Mouse (Mus musculus): ENCODE data around the gene Marf1. TPM values are rescaled to one million over a fixed set of nuclear protein-coding genes. Genes with fewer than 3 reads are reported as not detected.
"Not testable (repeated sequence)": the region's sequence is repeated elsewhere in the genome, so short reads cannot be mapped to it uniquely, and the experiment has no call there.

The Marf1 gene
- polyA plus RNA-seq, 1 experiment from 2014 or later = 15.9 TPM

- Histone ChIP-seq H3K27me3 (replicated peaks) (no peaks in the 10 kb centered on the region), H3K27ac (replicated peaks) (no peak overlapping the region), H3K9me3 (replicated peaks) (no peaks in the 10 kb centered on the region), H3K36me3 (no peaks in the 10 kb centered on the region), H3K4me1 (peaks cover 31% of the 10 kb centered on the region), H3K4me3 (replicated peaks) (no peak overlapping the region), H3K9ac (replicated peaks) (no peak overlapping the region), H3K4me2 (no peak overlapping the region)
- WGBS = 73% methylated on average over 1 of the region's 1 CpGs
- ATAC-seq (ENCODE audit: low FRiP score) = no peak
Observed at GRCm38 (mm10) chr16:14160941-14161340, 2.2 kb downstream of the Marf1 start.

GRCm38 (mm10) chr16:14159746-14160131 is 3.4 kb downstream of the Marf1 start:
- Histone ChIP-seq H3K4me2 (peak overlapping the region; percentile 70), H3K9ac (replicated peaks) (peak overlapping the region; percentile 88), H3K4me1 (peaks cover 31% of the 10 kb centered on the region), H3K27me3 (replicated peaks) (no peaks in the 10 kb centered on the region), H3K27ac (replicated peaks) (peak overlapping the region; percentile 98), H3K4me3 (replicated peaks) (peak overlapping the region; percentile 74), H3K9me3 (replicated peaks) (no peaks in the 10 kb centered on the region), H3K36me3 (no peaks in the 10 kb centered on the region)
- WGBS = under 1% methylated on average over 10 of the region's 10 CpGs
- peak; percentile 46 for ATAC-seq (ENCODE audit: low FRiP score)

GRCm38 (mm10) chr16:14158936-14159745 is 4.0 kb downstream of the Marf1 start:
- Histone ChIP-seq H3K4me1 (peaks cover 30% of the 10 kb centered on the region), H3K9me3 (replicated peaks) (no peaks in the 10 kb centered on the region), H3K4me3 (replicated peaks) (peak overlapping the region; percentile 74), H3K9ac (replicated peaks) (peak overlapping the region; percentile 88), H3K27me3 (replicated peaks) (no peaks in the 10 kb centered on the region), H3K36me3 (no peaks in the 10 kb centered on the region), H3K4me2 (peak overlapping the region; percentile 79), H3K27ac (replicated peaks) (peak overlapping the region; percentile 98)
- 1% methylated on average over 45 of the region's 58 CpGs for WGBS
- ATAC-seq (ENCODE audit: low FRiP score) = peak; percentile 97

- Histone ChIP-seq H3K9me3 (replicated peaks) (no peaks in the 10 kb centered on the region), H3K27me3 (replicated peaks) (no peaks in the 10 kb centered on the region), H3K36me3 (peaks cover 2% of the 10 kb centered on the region; the same call in 1 of the 2 replicates), H3K27ac (replicated peaks) (peak overlapping the region; percentile 84), H3K4me1 (peaks cover 24% of the 10 kb centered on the region), H3K4me3 (replicated peaks) (peak overlapping the region; percentile 74), H3K4me2 (peak overlapping the region; percentile 79), H3K9ac (replicated peaks) (peak overlapping the region; percentile 70)
- WGBS = 9% methylated on average over 7 of the region's 7 CpGs
- no peak for ATAC-seq (ENCODE audit: low FRiP score)
Observed at GRCm38 (mm10) chr16:14158536-14158935, 4.6 kb downstream of the Marf1 start.

- H3K4me1 ChIP-seq = peaks cover 17% of the 10 kb centered on the region
Observed at GRCm38 (mm10) chr16:14156312-14156711, 6.8 kb downstream of the Marf1 start.

GRCm38 (mm10) chr16:14155638-14156037 is 7.5 kb downstream of the Marf1 start:
- Histone ChIP-seq H3K36me3 (peaks cover 25% of the 10 kb centered on the region), H3K4me1 (peaks cover 17% of the 10 kb centered on the region)
- whole genome bisulfite sequencing = 94% methylated on average over 1 of the region's 2 CpGs
- H3K27me3 ChIP-seq (replicated peaks); H3K4me2 ChIP-seq; H3K9ac ChIP-seq (replicated peaks); H3K4me3 ChIP-seq (replicated peaks); H3K9me3 ChIP-seq (replicated peaks); ATAC-seq (ENCODE audit: low FRiP score); H3K27ac ChIP-seq (replicated peaks): not testable (repeated sequence)

More at GRCm38 (mm10) chr16:14156312-14156711, 6.8 kb downstream of the Marf1 start:
- Histone ChIP-seq H3K9me3 (replicated peaks) (no peaks in the 10 kb centered on the region), H3K4me2 (no peak overlapping the region), H3K27ac (replicated peaks) (no peak overlapping the region), H3K4me3 (replicated peaks) (no peak overlapping the region), H3K27me3 (replicated peaks) (no peaks in the 10 kb centered on the region), H3K36me3 (peaks cover 20% of the 10 kb centered on the region), H3K9ac (replicated peaks) (no peak overlapping the region)
- WGBS = 96% methylated on average over 6 of the region's 6 CpGs
- ATAC-seq (ENCODE audit: low FRiP score) = no peak

GRCm38 (mm10) chr16:14151718-14152117 is 11.4 kb downstream of the Marf1 start:
- H3K4me2 ChIP-seq = no peak overlapping the region
- ATAC-seq (ENCODE audit: low FRiP score) = no peak
- 95% methylated on average over 4 of the region's 4 CpGs for WGBS
- H3K9ac ChIP-seq (replicated peaks) = no peak overlapping the region
- H3K9me3 ChIP-seq (replicated peaks) = no peaks in the 10 kb centered on the region
- no peak overlapping the region for H3K27ac ChIP-seq (replicated peaks)
- H3K4me3 ChIP-seq (replicated peaks) = no peak overlapping the region
- no peaks in the 10 kb centered on the region for H3K4me1 ChIP-seq
- H3K27me3 ChIP-seq (replicated peaks) = no peaks in the 10 kb centered on the region
- H3K36me3 ChIP-seq = peaks cover 44% of the 10 kb centered on the region

- no peak overlapping the region for H3K9ac ChIP-seq (replicated peaks)
- H3K27ac ChIP-seq (replicated peaks) = no peak overlapping the region
- H3K4me2 ChIP-seq = no peak overlapping the region
- H3K9me3 ChIP-seq (replicated peaks) = no peaks in the 10 kb centered on the region
- no peak overlapping the region for H3K4me3 ChIP-seq (replicated peaks)
- no peaks in the 10 kb centered on the region for H3K4me1 ChIP-seq
- no peak for ATAC-seq (ENCODE audit: low FRiP score)
- H3K27me3 ChIP-seq (replicated peaks) = no peaks in the 10 kb centered on the region
- H3K36me3 ChIP-seq = peaks cover 74% of the 10 kb centered on the region
Observed at GRCm38 (mm10) chr16:14147712-14148111, 15.4 kb downstream of the Marf1 start.

GRCm38 (mm10) chr16:14143298-14143697 is 19.9 kb downstream of the Marf1 start:
- no peak overlapping the region for H3K27ac ChIP-seq (replicated peaks)
- H3K36me3 ChIP-seq = peaks cover 84% of the 10 kb centered on the region
- 89% methylated on average over 3 of the region's 3 CpGs for WGBS
- no peak overlapping the region for H3K4me2 ChIP-seq
- H3K9ac ChIP-seq (replicated peaks) = no peak overlapping the region
- no peaks in the 10 kb centered on the region for H3K9me3 ChIP-seq (replicated peaks)
- H3K27me3 ChIP-seq (replicated peaks) = no peaks in the 10 kb centered on the region
- H3K4me1 ChIP-seq = no peaks in the 10 kb centered on the region
- ATAC-seq (ENCODE audit: low FRiP score) = no peak
- no peak overlapping the region for H3K4me3 ChIP-seq (replicated peaks)

- H3K4me1 ChIP-seq = no peaks in the 10 kb centered on the region
- H3K4me2 ChIP-seq = no peak overlapping the region
- H3K27me3 ChIP-seq (replicated peaks) = no peaks in the 10 kb centered on the region
- H3K4me3 ChIP-seq (replicated peaks) = no peak overlapping the region
- H3K27ac ChIP-seq (replicated peaks) = no peak overlapping the region
- no peak for ATAC-seq (ENCODE audit: low FRiP score)
- H3K9me3 ChIP-seq (replicated peaks) = no peaks in the 10 kb centered on the region
- no peak overlapping the region for H3K9ac ChIP-seq (replicated peaks)
- peaks cover 85% of the 10 kb centered on the region for H3K36me3 ChIP-seq
Observed at GRCm38 (mm10) chr16:14139106-14139505, 24.0 kb downstream of the Marf1 start.

GRCm38 (mm10) chr16:14137976-14138561 is 25.1 kb downstream of the Marf1 start:
- H3K4me2 ChIP-seq = no peak overlapping the region
- H3K36me3 ChIP-seq = peaks cover 82% of the 10 kb centered on the region
- H3K4me3 ChIP-seq (replicated peaks) = no peak overlapping the region
- no peaks in the 10 kb centered on the region for H3K4me1 ChIP-seq
- no peaks in the 10 kb centered on the region for H3K9me3 ChIP-seq (replicated peaks)
- no peaks in the 10 kb centered on the region for H3K27me3 ChIP-seq (replicated peaks)
- WGBS = 68% methylated on average over 1 of the region's 1 CpGs
- H3K9ac ChIP-seq (replicated peaks) = no peak overlapping the region
- H3K27ac ChIP-seq (replicated peaks) = no peak overlapping the region
- ATAC-seq (ENCODE audit: low FRiP score) = no peak

- H3K4me2 ChIP-seq = no peak overlapping the region
- no peak overlapping the region for H3K9ac ChIP-seq (replicated peaks)
- H3K9me3 ChIP-seq (replicated peaks) = no peaks in the 10 kb centered on the region
- H3K27ac ChIP-seq (replicated peaks) = no peak overlapping the region
- WGBS = 86% methylated on average over 2 of the region's 2 CpGs
- ATAC-seq (ENCODE audit: low FRiP score) = no peak
- no peaks in the 10 kb centered on the region for H3K27me3 ChIP-seq (replicated peaks)
- no peak overlapping the region for H3K4me3 ChIP-seq (replicated peaks)
- H3K36me3 ChIP-seq = peaks cover 85% of the 10 kb centered on the region
- H3K4me1 ChIP-seq = no peaks in the 10 kb centered on the region
Observed at GRCm38 (mm10) chr16:14135014-14135413, 28.1 kb downstream of the Marf1 start.

Data from neural tube, embryonic 15.5 days (tissue).